Mouse (Mus musculus) mouse embryonic stem cell (cell line): ENCODE data around the gene Gm45711.
"Not testable (repeated sequence)": the region's sequence is repeated elsewhere in the genome, so short reads cannot be mapped to it uniquely, and the experiment has no call there.

Experiments used
- in situ Hi-C, 2 experiments: fragments of 300-500 bp; cut with MboI; formaldehyde crosslinking; loops; 1 replicate in 1 of 2; 3 replicates in 1 of 2; pipeline ENCODE4 v1.14.3; 2019 to 2020; ENCODE audit warnings: low sequenced_read_pairs in 2 of 2, low pct_unique_long_range_greater_than_20kb in 1 of 2, mixed read lengths in 1 of 2; ENCODE audit not compliant: unreplicated experiment in 1 of 2

Gm45711 gene

GRCm38 (mm10) chr8:104333786-104334185 lies 23.9 kb upstream of the Gm45711 start:
- in situ Hi-C loops: no loop called here

- in situ Hi-C loops: no loop called here
These were observed 23.1 kb upstream of the Gm45711 start for GRCm38 (mm10) chr8:104332665-104333631.

GRCm38 (mm10) chr8:104321930-104322329 lies 12.0 kb upstream of the Gm45711 start, which contains the start of gene Cmtm2b:
Cmtm2b (plus strand) TSS chr8:104322230.
- in situ Hi-C loops: not testable (repeated sequence)

- in situ Hi-C loops: not testable (repeated sequence)
These were observed 11.4 kb upstream of the Gm45711 start, which contains the start of gene Gm11020 for GRCm38 (mm10) chr8:104321267-104321666. Gm11020 (plus strand) TSS chr8:104321567.

- in situ Hi-C loops: no loop called here
These were observed 3.4 kb upstream of the Gm45711 start for GRCm38 (mm10) chr8:104313311-104313710.

GRCm38 (mm10) chr8:104312023-104312422 lies 2.1 kb upstream of the Gm45711 start:
- in situ Hi-C loops: not testable (repeated sequence)

GRCm38 (mm10) chr8:104308341-104308740 lies 1.5 kb downstream of the Gm45711 start:
- in situ Hi-C loops: not testable (repeated sequence)

GRCm38 (mm10) chr8:104304962-104305361 lies 4.9 kb downstream of the Gm45711 start:
- in situ Hi-C loops: no loop called here

- in situ Hi-C loops: not testable (repeated sequence)
These were observed 7.3 kb downstream of the Gm45711 start for GRCm38 (mm10) chr8:104302536-104302935.

GRCm38 (mm10) chr8:104301577-104301976 lies 8.3 kb downstream of the Gm45711 start:
- in situ Hi-C loops: not testable (repeated sequence)

GRCm38 (mm10) chr8:104294396-104294795 lies 15.5 kb downstream of the Gm45711 start:
- in situ Hi-C loops: no loop called here

- in situ Hi-C loops: not testable (repeated sequence)
These were observed 16.8 kb downstream of the Gm45711 start, which contains the start of gene Cmtm2a for GRCm38 (mm10) chr8:104293081-104293480. Cmtm2a (minus strand) TSS chr8:104293181.

- in situ Hi-C loops: no loop called here
These were observed 40.9 kb downstream of the Gm45711 start for GRCm38 (mm10) chr8:104268937-104269440.

- in situ Hi-C loops: no loop called here
These were observed 41.5 kb downstream of the Gm45711 start for GRCm38 (mm10) chr8:104268368-104268767.

- in situ Hi-C loops: not testable (repeated sequence)
These were observed 45.5 kb downstream of the Gm45711 start for GRCm38 (mm10) chr8:104264271-104264935.

- in situ Hi-C loops: not testable (repeated sequence)
These were observed 48.1 kb downstream of the Gm45711 start for GRCm38 (mm10) chr8:104261802-104262201.

- in situ Hi-C loops: no loop called here
These were observed 56.9 kb downstream of the Gm45711 start for GRCm38 (mm10) chr8:104253016-104253415.

GRCm38 (mm10) chr8:104251461-104251860 lies 58.4 kb downstream of the Gm45711 start:
- in situ Hi-C loops: no loop called here
